Mouse (Mus musculus) brain, embryonic 14.5 days (tissue): ENCODE results near the gene Zg16.

ENCODE experiments used
- CTCF ChIP-seq: fragments of 200-500 bp; IDR thresholded peaks from 2 replicates; pipeline ENCODE4 v1.5.1; 2012; ENCODE audit warnings: inconsistent platforms, mild to moderate bottlenecking, moderate library complexity, borderline replicate concordance; ENCODE audit not compliant: insufficient read depth, insufficient read length; ENCODE audit errors: extremely low read depth
- POLR2A ChIP-seq: fragments of 200-500 bp; IDR thresholded peaks from 2 replicates; pipeline ENCODE4 v1.6.1; 2012; ENCODE audit warnings: mild to moderate bottlenecking, inconsistent platforms, borderline replicate concordance; ENCODE audit not compliant: poor library complexity, insufficient read depth, insufficient read length, severe bottlenecking; ENCODE audit errors: extremely low read depth

GRCm38 (mm10) chr7:127021563-127022527 lies 65.3 kb downstream of the Zg16 start:
- TF ChIP-seq CTCF, result no peak
- TF ChIP-seq POLR2A, result no peak
